Mouse (Mus musculus): ENCODE results near the gene Hivep3.

Hivep3 gene

DNA sequence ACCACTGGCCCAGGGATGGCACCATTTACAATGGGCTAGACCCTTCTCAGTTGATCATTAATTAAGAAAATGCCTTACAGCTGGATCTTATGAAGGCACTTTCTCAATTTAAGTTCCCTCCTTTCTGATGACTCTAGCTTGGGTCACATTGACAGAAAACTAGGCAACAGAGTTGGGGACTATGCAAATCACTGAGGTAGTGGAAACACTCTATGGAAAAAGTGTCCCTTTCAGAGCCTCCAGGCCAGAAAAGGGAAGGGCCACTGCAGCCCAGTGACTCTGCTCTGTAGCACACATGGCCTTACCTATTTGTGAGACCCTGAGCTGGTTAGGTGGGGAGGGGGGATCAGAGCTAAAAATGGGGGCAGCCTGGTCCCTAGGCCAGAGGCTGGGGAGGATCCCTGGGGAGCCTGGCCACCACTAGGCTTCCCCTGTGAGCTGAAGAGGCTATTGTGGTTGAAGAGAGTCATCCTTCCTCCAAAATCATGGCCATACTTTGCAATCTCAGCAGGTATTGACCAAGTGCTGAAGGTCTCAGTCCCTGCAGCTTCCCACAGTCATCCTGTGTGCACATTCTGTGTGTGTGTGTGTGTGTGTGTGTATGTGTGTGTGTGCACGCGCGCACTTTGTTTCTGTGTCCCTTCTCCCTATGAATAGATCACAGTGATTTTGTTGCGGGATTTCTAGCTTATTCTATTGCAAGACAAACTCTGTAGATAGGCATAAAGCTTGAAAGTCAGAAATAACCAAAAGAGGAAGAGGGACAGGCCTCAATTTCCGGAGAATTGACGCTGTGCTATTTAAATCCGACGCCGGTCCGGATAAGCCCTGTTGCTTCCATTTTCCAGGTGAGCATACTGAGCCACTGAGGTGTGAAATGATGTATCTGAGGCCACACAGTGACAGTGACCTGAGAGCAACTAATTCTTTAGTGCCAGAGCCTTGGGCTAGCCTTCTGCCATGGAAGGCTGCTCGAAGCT, 319.7 kb downstream of the Hivep3 start:
- no peak for DNase-seq (ENCODE audit: low spot score in 2 of 2)

GRCm38 (mm10) chr4:120054145-120054544, 320.6 kb downstream of the Hivep3 start:
- no peak for DNase-seq (ENCODE audit: low spot score in 2 of 2)

GRCm38 (mm10) chr4:120056451-120056850, 322.9 kb downstream of the Hivep3 start:
- no peak for DNase-seq (ENCODE audit: low spot score in 2 of 2)

DNA sequence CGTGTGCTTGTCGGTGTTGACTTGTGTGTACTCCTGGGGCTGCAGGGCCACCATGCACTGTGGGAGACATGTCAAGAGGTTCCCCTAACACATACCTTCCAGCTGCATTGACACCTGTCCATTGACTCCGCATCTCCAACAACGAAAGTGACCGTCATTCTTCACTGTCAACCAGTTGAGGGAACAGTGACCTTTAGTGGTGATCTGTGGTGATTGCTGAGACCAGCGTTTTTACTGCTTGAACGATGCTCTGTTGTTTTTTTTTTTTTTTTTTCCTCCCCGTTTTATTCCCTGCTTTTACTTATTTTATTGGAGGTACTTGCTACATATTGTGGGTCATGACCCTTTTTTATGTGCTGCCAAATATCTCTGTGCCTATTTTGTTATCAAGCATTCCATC, 323.9 kb downstream of the Hivep3 start:
- DNase-seq (ENCODE audit: low spot score in 2 of 2): no peak

GRCm38 (mm10) chr4:120058157-120058556, 324.6 kb downstream of the Hivep3 start:
- no peak for DNase-seq (ENCODE audit: low spot score in 2 of 2)

DNA sequence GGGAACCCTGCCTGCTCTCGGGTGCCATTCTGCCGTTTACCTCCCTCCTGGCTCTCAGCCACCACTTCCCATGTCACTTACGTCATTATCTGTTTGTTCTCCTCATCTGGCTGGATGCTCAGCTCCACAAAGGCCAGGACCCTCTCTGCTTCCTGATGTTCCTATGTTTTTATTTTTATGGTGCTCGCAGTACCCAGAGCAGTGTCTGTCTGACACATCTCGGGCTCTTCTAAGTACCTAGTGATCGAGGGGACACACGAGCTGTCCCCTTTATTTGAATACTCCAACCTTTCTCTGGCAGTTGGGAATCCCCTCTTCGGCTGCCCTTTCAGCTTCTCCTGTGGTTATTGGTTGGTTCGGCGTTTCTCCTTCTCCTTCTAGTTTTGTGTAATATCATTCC, 325.2 kb downstream of the Hivep3 start:
- DNase-seq (ENCODE audit: low spot score in 2 of 2): no peak

GRCm38 (mm10) chr4:120061727-120062126, 328.1 kb downstream of the Hivep3 start:
- DNase-seq (ENCODE audit: low spot score in 2 of 2): no peak

DNA sequence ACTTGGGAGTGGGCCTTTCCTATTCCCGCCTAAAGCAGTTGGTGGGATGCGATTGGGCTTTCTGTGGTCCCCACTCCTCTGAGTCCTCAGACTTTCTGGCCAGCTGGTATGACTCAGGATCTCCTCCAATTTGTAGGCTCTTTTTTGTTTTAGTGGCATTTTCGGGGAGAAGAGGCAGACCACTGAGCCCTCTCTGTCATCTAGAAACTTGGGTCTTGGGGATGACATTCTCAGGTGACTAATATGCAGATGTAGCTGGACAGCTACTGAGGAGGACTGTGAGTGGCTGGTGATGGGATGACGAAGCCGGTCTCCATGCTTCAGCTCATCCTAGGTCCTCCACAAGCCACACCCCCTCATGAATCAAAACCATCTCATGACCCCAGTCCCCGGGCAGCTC, 328.6 kb downstream of the Hivep3 start:
- no peak for DNase-seq (ENCODE audit: low spot score in 2 of 2)

- DNase-seq (ENCODE audit: low spot score in 2 of 2): no peak
Measured at GRCm38 (mm10) chr4:120062754-120063153, 329.2 kb downstream of the Hivep3 start.

GRCm38 (mm10) chr4:120063353-120064124, 330.0 kb downstream of the Hivep3 start:
- DNase-seq (ENCODE audit: low spot score in 2 of 2): no peak

DNA sequence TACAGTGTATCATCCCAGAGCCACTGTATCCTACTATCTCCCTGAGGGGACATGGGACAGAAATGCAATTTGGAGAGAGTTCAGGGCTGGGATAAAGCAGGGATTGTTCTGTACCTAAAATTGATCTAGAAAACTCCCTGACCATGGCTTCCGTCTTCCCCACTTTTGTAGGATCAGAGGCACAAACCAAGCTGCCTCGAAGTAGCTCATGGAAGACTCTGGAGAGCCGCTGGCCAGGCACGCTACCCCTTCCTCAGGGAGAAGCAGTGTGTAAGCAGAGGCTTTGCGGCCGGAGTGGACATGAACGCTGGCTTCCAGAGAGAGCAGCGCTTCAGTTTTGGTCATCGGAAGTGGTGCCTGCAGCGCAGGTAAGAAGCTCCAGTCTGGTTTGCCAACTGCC, 331.1 kb downstream of the Hivep3 start, which contains the start of gene AL607142.1:
Gene AL607142.1, plus strand, starts transcription at position 301 of the 400 bp plus-strand sequence.
- no peak for DNase-seq (ENCODE audit: low spot score in 2 of 2)

- no peak for DNase-seq (ENCODE audit: low spot score in 2 of 2)
Measured at GRCm38 (mm10) chr4:120066841-120067591, 333.4 kb downstream of the Hivep3 start.

DNA sequence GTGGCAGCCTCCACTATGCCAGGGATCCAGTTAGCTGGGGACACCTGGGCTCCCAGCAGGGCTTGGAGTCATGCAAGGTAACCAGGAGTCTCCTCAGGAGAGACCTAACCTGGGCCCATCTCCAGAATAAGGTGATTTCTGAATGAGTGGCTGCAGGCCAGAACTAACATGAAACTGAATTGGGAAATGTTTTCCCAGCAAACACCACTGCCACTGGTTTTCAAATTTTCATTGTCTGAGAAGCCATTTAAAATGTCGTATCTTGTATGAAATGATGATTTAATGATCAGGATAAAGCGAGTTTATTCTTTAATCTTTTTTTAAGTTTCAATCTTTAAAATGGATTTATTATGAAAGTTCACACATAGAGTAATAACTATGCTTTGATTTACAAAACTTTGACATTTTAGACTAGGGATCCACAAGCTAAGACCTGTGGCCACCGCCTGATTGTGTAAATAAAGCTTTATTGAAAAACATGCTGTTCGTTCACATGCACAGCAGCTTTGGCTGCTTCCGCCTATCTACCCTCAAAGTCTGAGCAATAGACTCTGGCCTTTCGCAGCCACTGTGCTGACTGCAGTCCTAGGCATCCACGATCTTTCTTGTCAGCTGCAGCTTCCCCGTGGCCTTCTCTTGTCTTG, 334.1 kb downstream of the Hivep3 start:
- no peak for DNase-seq (ENCODE audit: low spot score in 2 of 2)

DNA sequence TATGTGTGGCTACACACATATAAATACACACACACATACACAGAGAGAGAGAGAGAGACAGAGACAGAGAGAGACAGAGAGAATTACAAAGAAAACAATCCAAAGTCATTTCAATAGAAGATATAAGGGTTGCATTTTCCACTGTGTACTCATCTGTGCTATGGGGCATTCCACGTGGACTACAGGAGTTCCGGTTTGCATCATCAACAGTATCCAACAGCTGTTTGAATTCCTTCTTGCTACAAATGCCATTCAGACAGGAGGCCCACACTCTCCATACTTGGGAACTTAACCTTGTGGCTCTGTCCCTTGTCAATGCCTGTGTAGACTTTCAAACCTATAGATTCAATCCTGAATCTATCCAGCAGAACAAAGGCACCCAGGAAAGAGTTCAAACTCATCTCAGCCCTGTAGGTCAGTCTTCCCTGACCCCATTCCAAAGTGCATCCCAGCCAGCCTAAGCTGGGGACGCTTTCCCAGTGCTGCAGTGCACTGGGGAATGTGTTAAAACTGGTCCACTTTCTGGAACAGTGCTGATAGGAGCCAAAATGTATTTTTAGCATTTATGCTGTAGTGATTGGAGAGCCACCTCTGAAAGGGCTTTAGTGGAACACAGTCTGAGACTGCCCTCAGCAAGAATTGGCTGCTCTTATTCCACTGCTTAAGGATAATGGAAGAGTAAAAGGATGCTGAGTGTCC, 335.4 kb downstream of the Hivep3 start:
- DNase-seq (ENCODE audit: low spot score in 2 of 2): no peak

GRCm38 (mm10) chr4:120069582-120069980, 336.0 kb downstream of the Hivep3 start:
- no peak for DNase-seq (ENCODE audit: low spot score in 2 of 2)

DNA sequence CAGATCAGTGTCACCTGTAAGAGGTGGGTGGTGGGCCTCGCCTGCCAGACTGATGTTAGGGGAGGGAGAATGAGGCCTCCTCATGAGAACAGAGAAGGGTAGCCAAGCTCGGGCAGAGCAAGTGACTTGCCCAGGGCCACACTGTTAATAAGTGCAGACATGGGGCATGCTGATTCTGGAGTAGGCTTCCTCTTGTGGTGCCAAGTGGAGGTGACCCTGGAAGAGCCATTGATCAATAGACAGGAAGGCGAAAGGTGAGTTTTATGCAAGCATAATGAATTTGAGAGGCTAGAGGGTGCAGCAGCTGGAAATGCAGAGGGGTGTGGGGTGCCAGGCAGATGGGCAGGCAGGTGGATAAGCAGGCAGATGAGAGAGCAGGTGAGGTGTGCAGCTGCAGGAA, 337.8 kb downstream of the Hivep3 start:
- DNase-seq (ENCODE audit: low spot score in 2 of 2): no peak

DNA sequence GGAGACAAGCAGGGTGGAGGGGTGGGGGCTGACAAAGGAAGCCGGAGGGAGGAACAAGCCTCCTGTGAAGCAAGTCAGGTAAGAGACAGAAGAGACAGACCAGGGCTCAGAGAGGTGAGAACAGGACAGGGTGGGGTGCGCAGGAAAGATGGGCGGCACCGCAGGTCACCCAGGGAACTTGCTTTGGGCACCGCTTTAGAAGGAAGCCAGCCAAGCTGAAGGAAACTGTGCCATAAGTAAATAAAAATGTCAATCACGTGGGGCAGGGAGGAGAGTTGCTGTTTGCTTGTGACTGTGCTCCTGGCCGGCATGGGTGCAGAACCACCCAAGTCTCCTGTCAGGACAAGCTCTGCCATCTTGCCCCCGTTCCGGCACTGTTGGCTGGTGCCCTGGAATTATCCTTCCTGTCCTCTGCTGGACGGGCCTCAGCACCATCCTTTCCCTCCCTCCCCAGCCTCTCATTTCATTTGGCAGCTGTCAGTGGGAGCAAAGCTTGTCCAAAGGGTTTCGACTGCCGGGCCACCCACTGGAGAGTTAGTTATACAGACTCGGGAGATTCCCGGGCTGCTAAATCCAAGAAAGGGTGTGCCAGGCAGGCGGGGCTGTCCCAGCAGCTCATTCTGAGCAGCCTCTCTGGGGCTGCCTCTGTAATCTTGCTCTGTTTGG, 338.4 kb downstream of the Hivep3 start:
- DNase-seq (ENCODE audit: low spot score in 2 of 2): no peak

GRCm38 (mm10) chr4:120074061-120074460, 340.5 kb downstream of the Hivep3 start:
- no peak for DNase-seq (ENCODE audit: low spot score in 2 of 2)

GRCm38 (mm10) chr4:120077322-120077721, 343.7 kb downstream of the Hivep3 start:
- no peak for DNase-seq (ENCODE audit: low spot score in 2 of 2)

- DNase-seq (ENCODE audit: low spot score in 2 of 2): no peak
Measured at GRCm38 (mm10) chr4:120082527-120082926, 348.9 kb downstream of the Hivep3 start.

Data from urinary bladder, postnatal 4 days (tissue).